Mouse (Mus musculus) neural tube, embryonic 11.5 days (tissue): ENCODE data around the gene Slc5a6. TPM values are rescaled to one million over a fixed set of nuclear protein-coding genes. Genes with fewer than 3 reads are reported as not detected.
"Not testable (repeated sequence)": the region's sequence is repeated elsewhere in the genome, so short reads cannot be mapped to it uniquely, and the experiment has no call there.

Experiments
- ATAC-seq: fragments of 200-750 bp; cut with Nextera tagmentation; 2 replicates; pipeline ENCODE4 v1.8.0; 2017; ENCODE audit warnings: moderate number of reproducible peaks, mild to moderate bottlenecking, moderate TSS enrichment, moderate library complexity; ENCODE audit not compliant: insufficient read depth, low FRiP score, low TSS enrichment
- DNase-seq: peaks from one replicate; pipeline ENCODE4 v3.0.0-alpha.2; 2015; ENCODE audit warnings: low spot score
- H3K27ac ChIP-seq: fragments of 300-500 bp; sonication (generic); 2 replicates; pipeline ENCODE4 v1.5.1; 2014; ENCODE audit warnings: low read depth, mild to moderate bottlenecking, low read length
- H3K27me3 ChIP-seq: fragments of 300-500 bp; sonication (generic); 2 replicates; pipeline ENCODE4 v1.6.1; 2014; ENCODE audit warnings: mild to moderate bottlenecking, low read length, mixed read lengths; ENCODE audit not compliant: control insufficient read depth, insufficient read depth
- H3K36me3 ChIP-seq: fragments of 300-500 bp; sonication (generic); 2 replicates; pipeline ENCODE4 v1.6.1; 2014; ENCODE audit warnings: mild to moderate bottlenecking, low read length, moderate library complexity, mixed read lengths; ENCODE audit not compliant: control insufficient read depth, insufficient read depth
- H3K4me1 ChIP-seq: fragments of 300-500 bp; sonication (generic); 2 replicates; pipeline ENCODE4 v1.6.1; 2014; ENCODE audit warnings: low read length, mixed read lengths; ENCODE audit not compliant: control insufficient read depth, insufficient read depth
- H3K4me2 ChIP-seq: fragments of 300-500 bp; sonication (generic); 2 replicates; pipeline ENCODE4 v1.6.1; 2014; ENCODE audit warnings: low read depth, mild to moderate bottlenecking, moderate library complexity
- H3K4me3 ChIP-seq: fragments of 300-500 bp; sonication (generic); 2 replicates; pipeline ENCODE4 v1.5.1; 2014; ENCODE audit warnings: low read depth, low read length
- H3K9ac ChIP-seq: fragments of 300-500 bp; sonication (generic); 2 replicates; pipeline ENCODE4 v1.6.1; 2014; ENCODE audit warnings: mild to moderate bottlenecking, low read length
- H3K9me3 ChIP-seq: fragments of 300-500 bp; sonication (generic); 2 replicates; pipeline ENCODE4 v1.6.1; 2016; ENCODE audit warnings: low read length; ENCODE audit not compliant: control insufficient read depth
- whole genome bisulfite sequencing: fragments of 180-500 bp; shearing (Covaris S2); extraction: QIAGEN DNeasy Blood & Tissue Kit; methylation state at CpG from one replicate; pipeline ENCODE4 v1.1.7; 2014; 5-methylcytosine and 5-hydroxymethylcytosine counted together
- polyA plus RNA-seq: library from polyadenylated mRNA; unstranded; fragments of >200 nt; fragmentation: Nextera tagmentation; extraction: Ambion mirVana; gene quantifications from 2 replicates; pipeline ENCODE4 v1.2.1, GENCODE M21; 2014

Gene Slc5a6
- polyA plus RNA-seq, 1 experiment from 2014 or later, result 9.7 TPM

DNA sequence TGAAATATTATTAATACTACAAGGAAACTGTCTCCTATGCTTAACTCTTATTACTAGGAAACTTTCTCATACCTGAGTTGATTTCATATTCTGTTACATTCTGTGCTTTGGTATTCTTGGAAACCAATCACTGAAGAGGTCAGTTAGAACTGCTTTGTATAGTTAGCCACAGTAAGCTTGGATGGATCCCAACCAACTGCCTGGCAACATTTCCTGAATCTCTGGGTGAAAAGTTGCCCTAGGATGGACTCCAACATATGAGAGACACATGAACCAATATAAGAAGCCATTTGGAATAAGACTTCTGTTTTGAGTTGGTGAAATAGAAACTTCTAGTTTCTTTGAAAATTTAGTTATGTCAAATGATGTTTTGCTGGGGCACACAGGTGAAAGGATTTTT, 24.1 kb downstream of the Slc5a6 start:
- no peak overlapping the region for H3K27ac ChIP-seq
- no peak overlapping the region for H3K4me3 ChIP-seq
- no peaks in the 10 kb centered on the region for H3K4me1 ChIP-seq
- H3K9ac ChIP-seq, result no peak overlapping the region
- H3K36me3 ChIP-seq, result no peaks in the 10 kb centered on the region
- H3K4me2 ChIP-seq, result no peak overlapping the region
- no peaks in the 10 kb centered on the region for H3K9me3 ChIP-seq
- no peak for DNase-seq
- no peaks in the 10 kb centered on the region for H3K27me3 ChIP-seq
- no peak for ATAC-seq

DNA sequence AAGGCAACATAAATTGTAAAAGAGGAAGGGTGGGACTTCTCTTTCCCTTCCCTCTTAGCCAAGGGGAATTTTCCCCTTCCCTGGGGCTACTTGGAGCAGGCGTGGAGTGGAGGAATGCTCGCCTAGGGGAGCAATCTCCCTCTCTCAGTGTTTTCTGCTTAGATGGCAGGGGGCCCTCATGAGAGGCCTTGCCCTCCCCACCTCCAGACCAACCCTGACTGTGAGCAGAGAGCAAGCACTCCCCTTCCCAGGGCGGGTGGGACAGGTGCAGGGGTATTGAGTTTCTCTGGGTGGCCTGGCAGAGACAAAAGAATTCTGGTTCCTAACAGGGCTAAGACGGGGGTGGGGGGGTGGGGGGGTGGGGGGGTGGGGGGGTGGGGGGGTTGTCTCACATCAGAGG, 25.5 kb downstream of the Slc5a6 start:
- ATAC-seq, result no peak
- DNase-seq, result no peak
- Histone ChIP-seq H3K27ac (no peak overlapping the region), H3K36me3 (no peaks in the 10 kb centered on the region), H3K9ac (no peak overlapping the region), H3K27me3 (no peaks in the 10 kb centered on the region), H3K4me1 (no peaks in the 10 kb centered on the region), H3K9me3 (no peaks in the 10 kb centered on the region), H3K4me2 (no peak overlapping the region), H3K4me3 (no peak overlapping the region)
- 3% methylated on average over 4 of the region's 4 CpGs for whole genome bisulfite sequencing

DNA sequence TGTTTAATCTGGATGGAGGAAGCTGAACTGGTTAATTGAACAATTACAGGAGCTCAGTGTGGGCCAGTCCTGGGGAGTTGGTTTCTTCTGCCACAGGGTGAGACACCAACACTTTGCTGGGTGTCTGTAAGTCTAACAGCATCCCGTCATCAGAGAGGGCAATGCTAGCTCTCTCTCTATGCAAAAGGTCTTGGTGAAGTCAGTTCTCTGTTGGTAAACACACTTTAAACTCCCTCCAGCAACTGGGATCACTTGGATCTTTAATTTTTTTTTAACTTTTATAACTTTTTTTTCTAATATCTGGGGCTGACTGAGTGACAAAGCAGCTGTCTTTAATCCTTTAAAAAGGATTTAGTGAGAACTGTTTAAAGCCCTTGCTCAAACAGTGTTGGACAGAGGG, 26.0 kb downstream of the Slc5a6 start:
- H3K27ac ChIP-seq, result no peak overlapping the region
- H3K4me1 ChIP-seq, result no peaks in the 10 kb centered on the region
- DNase-seq (no peak), ATAC-seq (no peak)
- H3K9ac ChIP-seq, result no peak overlapping the region
- no peak overlapping the region for H3K4me2 ChIP-seq
- no peaks in the 10 kb centered on the region for H3K36me3 ChIP-seq
- H3K9me3 ChIP-seq, result no peaks in the 10 kb centered on the region
- 38% methylated on average over 1 of the region's 1 CpGs for WGBS
- H3K27me3 ChIP-seq, result no peaks in the 10 kb centered on the region
- no peak overlapping the region for H3K4me3 ChIP-seq

DNA sequence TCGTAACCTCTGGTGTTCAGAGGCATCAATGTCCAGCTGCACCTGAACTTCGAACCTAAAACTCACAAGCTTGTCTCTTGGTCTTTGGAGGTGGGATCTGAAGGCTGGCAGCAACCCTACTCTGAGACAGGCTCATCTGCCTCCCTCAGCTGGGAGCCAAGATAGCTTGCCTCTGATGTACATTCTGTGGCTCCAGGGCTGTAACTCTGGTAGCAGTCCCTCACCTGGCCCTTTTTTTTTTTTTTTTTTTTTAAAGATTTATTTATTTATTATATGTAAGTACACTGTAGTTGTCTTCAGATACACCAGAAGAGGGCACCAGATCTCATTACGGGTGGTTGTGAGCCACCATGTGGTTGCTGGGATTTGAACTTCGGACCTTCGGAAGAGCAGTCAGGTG, 26.9 kb downstream of the Slc5a6 start:
- H3K4me3 ChIP-seq, H3K27me3 ChIP-seq, ATAC-seq, H3K9me3 ChIP-seq, DNase-seq, H3K4me2 ChIP-seq, H3K9ac ChIP-seq, H3K27ac ChIP-seq, H3K4me1 ChIP-seq, H3K36me3 ChIP-seq: not testable (repeated sequence)
- WGBS, result 86% methylated on average over 4 of the region's 5 CpGs

DNA sequence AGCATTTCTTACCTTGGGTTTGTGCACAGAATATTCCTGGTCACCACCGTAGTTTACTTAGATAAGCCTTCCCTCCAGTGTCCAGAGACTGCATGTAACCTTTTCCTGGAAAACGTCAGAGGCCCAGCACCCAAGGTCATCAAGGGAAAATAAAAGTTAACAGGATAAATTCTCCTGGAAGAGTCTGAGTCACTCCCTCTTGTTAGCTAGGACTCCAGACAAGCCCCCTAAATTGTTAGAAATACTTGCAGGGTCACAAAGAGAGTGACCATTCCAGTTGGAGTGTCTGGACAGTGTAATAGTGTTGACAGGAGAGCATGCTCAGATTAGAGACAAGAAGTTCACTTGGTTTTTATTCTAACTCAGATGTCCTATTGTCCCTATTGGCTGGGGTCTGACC, 32.8 kb downstream of the Slc5a6 start:
- Histone ChIP-seq H3K9ac (no peak overlapping the region), H3K27me3 (no peaks in the 10 kb centered on the region), H3K4me2 (no peak overlapping the region), H3K4me3 (no peak overlapping the region), H3K27ac (no peak overlapping the region), H3K4me1 (no peaks in the 10 kb centered on the region), H3K9me3 (no peaks in the 10 kb centered on the region), H3K36me3 (no peaks in the 10 kb centered on the region)
- 81% methylated on average over 2 of the region's 2 CpGs for WGBS
- no peak for DNase-seq
- ATAC-seq, result no peak

DNA sequence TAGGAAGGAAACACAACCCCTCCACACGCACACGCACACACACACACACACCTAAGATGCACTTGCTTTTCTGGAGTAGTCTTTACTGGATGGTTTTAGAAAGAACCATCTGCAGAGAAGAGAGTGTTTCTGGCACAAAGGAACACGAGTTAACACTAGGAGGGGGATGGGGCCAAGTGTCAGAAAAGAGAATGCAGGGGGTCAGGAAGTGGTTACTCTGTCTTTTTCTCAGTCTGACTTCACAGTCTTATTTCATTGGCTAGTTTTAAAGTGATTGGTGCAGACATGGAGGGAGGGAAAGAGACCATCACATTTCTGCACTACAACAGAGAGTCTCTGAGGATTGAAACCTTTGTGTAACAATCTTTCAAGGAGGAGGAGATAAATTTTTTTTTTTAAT, 36.0 kb downstream of the Slc5a6 start:
- no peak for ATAC-seq
- 73% methylated on average over 3 of the region's 3 CpGs for WGBS

DNA sequence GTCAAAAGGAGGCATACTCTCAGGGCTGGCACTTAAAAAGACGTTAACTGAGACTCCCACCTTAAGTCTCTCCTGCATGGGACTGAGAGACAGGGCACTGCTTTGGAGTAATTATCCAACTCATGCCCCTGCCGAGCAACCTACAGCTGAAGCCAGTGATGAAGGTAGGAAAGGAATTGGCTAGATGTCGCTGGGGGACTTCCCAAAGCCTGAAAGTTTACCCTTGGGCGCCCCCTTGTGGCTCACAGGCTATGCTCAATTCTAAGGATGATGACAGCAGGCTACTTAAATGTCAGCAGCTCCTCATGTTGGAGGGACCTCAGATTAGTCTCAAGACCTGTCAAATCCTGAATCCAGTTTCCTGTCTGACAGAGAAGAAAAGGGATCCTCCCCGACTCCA, 44.5 kb downstream of the Slc5a6 start:
- 7% methylated on average over 5 of the region's 5 CpGs for WGBS
- Histone ChIP-seq H3K4me2 (no peak overlapping the region), H3K27me3 (no peaks in the 10 kb centered on the region), H3K9me3 (no peaks in the 10 kb centered on the region), H3K27ac (no peak overlapping the region), H3K4me1 (no peaks in the 10 kb centered on the region), H3K4me3 (no peak overlapping the region), H3K36me3 (no peaks in the 10 kb centered on the region), H3K9ac (no peak overlapping the region)
- ATAC-seq (no peak), DNase-seq (peak; percentile 91)

More for the DNA sequence above, 36.0 kb downstream of the Slc5a6 start:
- Histone ChIP-seq H3K9me3 (no peaks in the 10 kb centered on the region), H3K4me3 (no peak overlapping the region), H3K36me3 (no peaks in the 10 kb centered on the region), H3K27ac (no peak overlapping the region), H3K4me1 (no peaks in the 10 kb centered on the region), H3K4me2 (no peak overlapping the region), H3K27me3 (no peaks in the 10 kb centered on the region), H3K9ac (no peak overlapping the region)
- DNase-seq, result no peak

DNA sequence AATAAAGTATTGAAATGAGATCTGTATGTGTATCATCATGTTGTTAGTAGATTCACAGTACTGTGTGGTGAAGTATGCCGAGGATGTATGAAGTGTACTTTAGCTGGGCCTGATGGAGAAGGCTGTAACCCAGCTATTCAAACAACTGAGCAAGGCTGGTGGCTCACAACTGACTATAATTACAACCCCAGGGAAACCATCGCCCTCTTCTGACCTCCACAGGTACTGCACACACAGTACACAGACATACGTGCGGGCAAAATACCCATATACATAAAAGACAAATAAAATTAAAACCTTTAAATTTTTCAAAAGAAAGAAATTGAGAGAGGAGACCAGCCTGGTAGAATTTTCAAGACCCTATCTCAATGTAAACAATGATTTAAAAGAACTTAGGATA, 47.2 kb downstream of the Slc5a6 start:
- Histone ChIP-seq H3K27ac (no peak overlapping the region), H3K9me3 (no peaks in the 10 kb centered on the region), H3K36me3 (no peaks in the 10 kb centered on the region), H3K9ac (no peak overlapping the region), H3K4me1 (no peaks in the 10 kb centered on the region), H3K4me2 (no peak overlapping the region), H3K4me3 (no peak overlapping the region), H3K27me3 (no peaks in the 10 kb centered on the region)
- DNase-seq (no peak), ATAC-seq (no peak)
- 78% methylated on average over 4 of the region's 4 CpGs for WGBS

DNA sequence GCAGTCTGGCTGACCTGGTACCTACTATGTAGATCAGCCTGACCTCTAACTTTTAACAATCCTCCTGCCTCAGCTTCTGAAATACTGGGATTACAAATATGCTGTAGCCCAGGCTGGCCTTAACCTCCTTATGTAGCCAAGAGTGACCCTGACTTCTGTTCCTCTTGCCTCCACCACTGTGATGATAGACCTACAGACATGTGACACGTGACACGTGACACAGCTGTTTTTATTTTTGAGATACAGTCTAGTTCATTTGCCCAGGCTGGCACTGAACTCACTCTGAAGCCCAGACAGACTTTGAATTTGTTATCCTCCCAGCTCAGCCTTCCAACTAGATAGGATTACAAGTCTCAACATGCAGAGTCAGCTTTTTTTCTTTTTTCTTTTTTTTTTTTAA, 47.7 kb downstream of the Slc5a6 start:
- no peak overlapping the region for H3K4me2 ChIP-seq
- H3K36me3 ChIP-seq, result no peaks in the 10 kb centered on the region
- 79% methylated on average over 2 of the region's 2 CpGs for WGBS
- no peak for DNase-seq
- no peak for ATAC-seq
- H3K27me3 ChIP-seq, result no peaks in the 10 kb centered on the region
- no peak overlapping the region for H3K27ac ChIP-seq
- H3K4me1 ChIP-seq, result no peaks in the 10 kb centered on the region
- H3K9ac ChIP-seq, result no peak overlapping the region
- no peak overlapping the region for H3K4me3 ChIP-seq
- H3K9me3 ChIP-seq, result no peaks in the 10 kb centered on the region
